Mouse (Mus musculus) heart, adult 8-10 months (tissue): ENCODE results near the gene Grb10. TPM values are rescaled to one million over a fixed set of nuclear protein-coding genes. Genes with fewer than 3 reads are reported as not detected.

ENCODE experiments used
- DNase-seq: peaks from one replicate; pipeline ENCODE4 v3.0.0; 2022; ENCODE audit warnings: low spot score
- total RNA-seq, 4 experiments: library from RNA; stranded (reverse); gene quantifications; 2 replicates each; pipeline ENCODE4 v1.2.4; 2022

Grb10 gene
- total RNA-seq: 10 to 100 TPM; 47.8 to 83.5 (median 60.5) TPM

GRCm38 (mm10) chr11:12038470-12038985 lies at the start of gene Grb10:
Grb10 (minus strand) TSS chr11:12038683.
- DNase-seq: no peak

GRCm38 (mm10) chr11:12081638-12082037 lies 43.2 kb upstream of the Grb10 start:
- DNase-seq: no peak

- DNase-seq: no peak
These were observed 40.7 kb upstream of the Grb10 start for GRCm38 (mm10) chr11:12079231-12079630.

- DNase-seq: no peak
These were observed 37.0 kb upstream of the Grb10 start for GRCm38 (mm10) chr11:12075449-12075848.

GRCm38 (mm10) chr11:12073394-12074226 lies 35.1 kb upstream of the Grb10 start:
- no peak for DNase-seq

- no peak for DNase-seq
These were observed 33.8 kb upstream of the Grb10 start for GRCm38 (mm10) chr11:12072322-12072721.

- no peak for DNase-seq
These were observed 20.5 kb upstream of the Grb10 start for GRCm38 (mm10) chr11:12059005-12059404.

- DNase-seq: no peak
These were observed 10.3 kb upstream of the Grb10 start for GRCm38 (mm10) chr11:12048547-12049327.

GRCm38 (mm10) chr11:12048135-12048534 lies 9.7 kb upstream of the Grb10 start:
- DNase-seq: no peak

- no peak for DNase-seq
These were observed 5.8 kb upstream of the Grb10 start for GRCm38 (mm10) chr11:12044245-12044644.

- no peak for DNase-seq
These were observed 3.3 kb upstream of the Grb10 start for GRCm38 (mm10) chr11:12041787-12042186.

- no peak for DNase-seq
These were observed 2.9 kb upstream of the Grb10 start for GRCm38 (mm10) chr11:12041379-12041778.

- DNase-seq: no peak
These were observed 1.9 kb upstream of the Grb10 start for GRCm38 (mm10) chr11:12040391-12040790.

- no peak for DNase-seq
These were observed 1.3 kb upstream of the Grb10 start for GRCm38 (mm10) chr11:12039748-12040147.

- no peak for DNase-seq
These were observed 615 bp upstream of the Grb10 start for GRCm38 (mm10) chr11:12039098-12039497.

GRCm38 (mm10) chr11:12037689-12038469 lies 604 bp downstream of the Grb10 start:
- DNase-seq: no peak

- DNase-seq: peak; percentile 46
These were observed 1.3 kb downstream of the Grb10 start for GRCm38 (mm10) chr11:12037075-12037686.

GRCm38 (mm10) chr11:12035916-12036910 lies 2.3 kb downstream of the Grb10 start:
- no peak for DNase-seq

- no peak for DNase-seq
These were observed 3.2 kb downstream of the Grb10 start for GRCm38 (mm10) chr11:12035324-12035723.

- no peak for DNase-seq
These were observed 3.7 kb downstream of the Grb10 start for GRCm38 (mm10) chr11:12034781-12035180.
